8 mouse cellular contexts compared by ENCODE assay signal in genomic region chr16:96145814-96146213, GRCm38 (mm10). TPM values are rescaled to one million over a fixed set of nuclear protein-coding genes. Genes with fewer than 3 reads are reported as not detected.
DNase-seq lines count a peak whose midpoint lies in the region; ATAC-seq and TF ChIP-seq lines count a peak whose summit lies in the region.

No protein-coding gene starts in this region.

- no peak for TF ChIP-seq POLR2A in cortical plate, adult 2 months (IDR thresholded peaks at IDR 0.05; ENCODE audit: extremely low read depth, insufficient read depth, low read length)

- no peaks in the 10 kb centered on the region for H3K9me3 ChIP-seq in kidney, postnatal 0 days (replicated peaks; ENCODE audit: low read length)
- H3K9me3 ChIP-seq in hindbrain, embryonic 16.5 days (ENCODE audit: control insufficient read depth, low read length), result no peaks in the 10 kb centered on the region
- H3K9me3 ChIP-seq in midbrain, embryonic 15.5 days, result no peaks in the 10 kb centered on the region

- WGBS in kidney, postnatal 0 days, result 2% methylated on average over 5 of the region's 5 CpGs
- WGBS in hindbrain, embryonic 16.5 days, result 1% methylated on average over 5 of the region's 5 CpGs
- 0% methylated on average over 5 of the region's 5 CpGs for WGBS in midbrain, embryonic 15.5 days

- TF ChIP-seq CTCF in kidney, postnatal 0 days (IDR thresholded peaks at IDR 0.05; ENCODE audit: low read depth), result no peak
- no peak for TF ChIP-seq CTCF in cortical plate, adult 2 months (IDR thresholded peaks at IDR 0.05; ENCODE audit: extremely low read depth, insufficient read depth, low read length)

- peak; percentile 44 for ATAC-seq in kidney, postnatal 0 days (replicated peaks; ENCODE audit: low FRiP score, low read depth)
- no peak for ATAC-seq in hindbrain, embryonic 16.5 days
- ATAC-seq in midbrain, embryonic 15.5 days (replicated peaks), result no peak; the same call in 1 of the 2 replicates

- H3K4me2 ChIP-seq in kidney, postnatal 0 days (ENCODE audit: low read length), result peak overlapping the region; percentile 73
- H3K4me2 ChIP-seq in hindbrain, embryonic 16.5 days (ENCODE audit: low read length), result peak overlapping the region; percentile 76
- H3K4me2 ChIP-seq in midbrain, embryonic 15.5 days, result peak overlapping the region; percentile 63

- DNase-seq in kidney, postnatal 0 days (ENCODE audit: low spot score), result no peak
- DNase-seq in kidney, postnatal 14 days, result no peak
- no peak for DNase-seq in urinary bladder, postnatal 10 days (ENCODE audit: low spot score)
- no peak for DNase-seq in ovary, adult 18-20 months (ENCODE audit: low spot score)
- DNase-seq in embryo, embryonic 9.5 days (ENCODE audit: extremely low spot score), result no peak

- H3K27me3 ChIP-seq in kidney, postnatal 0 days (ENCODE audit: insufficient read depth, low read length), result no peaks in the 10 kb centered on the region
- H3K27me3 ChIP-seq in hindbrain, embryonic 16.5 days (replicated peaks; ENCODE audit: control insufficient read depth, insufficient read depth, low read length), result no peaks in the 10 kb centered on the region
- no peaks in the 10 kb centered on the region for H3K27me3 ChIP-seq in midbrain, embryonic 15.5 days (replicated peaks)

- no peaks in the 10 kb centered on the region; the same call in 1 of the 2 replicates for H3K4me1 ChIP-seq in kidney, postnatal 0 days (replicated peaks; ENCODE audit: insufficient read depth, low read length)
- peaks cover 3% of the 10 kb centered on the region; the same call in 1 of the 2 replicates for H3K4me1 ChIP-seq in cortical plate, adult 2 months (ENCODE audit: control insufficient read depth, insufficient read depth, low read length)
- peaks cover 11% of the 10 kb centered on the region for H3K4me1 ChIP-seq in hindbrain, embryonic 16.5 days (ENCODE audit: control insufficient read depth, insufficient read depth, low read depth, low read length)
- H3K4me1 ChIP-seq in midbrain, embryonic 15.5 days, result peaks cover 19% of the 10 kb centered on the region

- peak overlapping the region; percentile 69 for H3K4me3 ChIP-seq in kidney, postnatal 0 days (replicated peaks; ENCODE audit: low read depth, low read length)
- H3K4me3 ChIP-seq in cortical plate, adult 2 months (ENCODE audit: insufficient read depth, low read length), result peak overlapping the region; percentile 64
- peak overlapping the region; percentile 96 for H3K4me3 ChIP-seq in hindbrain, embryonic 16.5 days (ENCODE audit: low read length)
- peak overlapping the region; percentile 82 for H3K4me3 ChIP-seq in midbrain, embryonic 15.5 days

- H3K27ac ChIP-seq in kidney, postnatal 0 days, result no peak overlapping the region
- no peak overlapping the region for H3K27ac ChIP-seq in cortical plate, adult 2 months (ENCODE audit: insufficient read depth, low read length)
- H3K27ac ChIP-seq in hindbrain, embryonic 16.5 days (ENCODE audit: low read depth, low read length), result peak overlapping the region; percentile 80
- peak overlapping the region; percentile 80 for H3K27ac ChIP-seq in midbrain, embryonic 15.5 days

- H3K9ac ChIP-seq in kidney, postnatal 0 days (ENCODE audit: low read depth, low read length), result peak overlapping the region; percentile 52
- H3K9ac ChIP-seq in hindbrain, embryonic 16.5 days (ENCODE audit: low read depth, low read length), result peak overlapping the region; percentile 91
- H3K9ac ChIP-seq in midbrain, embryonic 15.5 days, result peak overlapping the region; percentile 74

- no peaks in the 10 kb centered on the region for H3K36me3 ChIP-seq in kidney, postnatal 0 days (ENCODE audit: insufficient read depth, low read length)
- no peaks in the 10 kb centered on the region for H3K36me3 ChIP-seq in hindbrain, embryonic 16.5 days (ENCODE audit: control insufficient read depth, insufficient read depth, low read length)
- H3K36me3 ChIP-seq in midbrain, embryonic 15.5 days (replicated peaks), result no peaks in the 10 kb centered on the region

RNA-seq across cellular contexts. Expression of gene Wrb, which starts 0.6 kb away (rescaled TPM):
- 47.8 and 55.9 TPM in 2 replicates for polyA plus RNA-seq in kidney, postnatal 0 days (2015; fragmentation: Nextera tagmentation; extraction: Ambion mirVana)
- 79.6 and 93.2 TPM in 2 replicates for polyA plus RNA-seq in cortical plate, adult 2 months (2012; rRNA removed)
- 227 and 233 TPM in 2 replicates for polyA plus RNA-seq in hindbrain, embryonic 16.5 days (2015; fragmentation: Nextera tagmentation; extraction: Ambion mirVana)
- polyA plus RNA-seq in midbrain, embryonic 15.5 days (2015; fragmentation: Nextera tagmentation; extraction: Ambion mirVana), result 217 and 221 TPM in 2 replicates

RNA-seq across cellular contexts. Expression of gene Hmgn1, which starts 18.3 kb away (rescaled TPM):
- polyA plus RNA-seq in kidney, postnatal 0 days (2015; fragmentation: Nextera tagmentation; extraction: Ambion mirVana), result 551 and 628 TPM in 2 replicates
- 70.3 and 75.2 TPM in 2 replicates for polyA plus RNA-seq in cortical plate, adult 2 months (2012; rRNA removed)
- polyA plus RNA-seq in hindbrain, embryonic 16.5 days (2015; fragmentation: Nextera tagmentation; extraction: Ambion mirVana), result 256 and 284 TPM in 2 replicates
- 298 and 315 TPM in 2 replicates for polyA plus RNA-seq in midbrain, embryonic 15.5 days (2015; fragmentation: Nextera tagmentation; extraction: Ambion mirVana)

RNA-seq across cellular contexts. Expression of gene Lca5l, which starts 46.3 kb away (rescaled TPM):
- 1.6 TPM in 2 replicates for polyA plus RNA-seq in kidney, postnatal 0 days (2015; fragmentation: Nextera tagmentation; extraction: Ambion mirVana)
- 3.2 and 3.5 TPM in 2 replicates for polyA plus RNA-seq in cortical plate, adult 2 months (2012; rRNA removed)
- polyA plus RNA-seq in hindbrain, embryonic 16.5 days (2015; fragmentation: Nextera tagmentation; extraction: Ambion mirVana), result 1.6 and 1.7 TPM in 2 replicates
- 1.6 and 2.1 TPM in 2 replicates for polyA plus RNA-seq in midbrain, embryonic 15.5 days (2015; fragmentation: Nextera tagmentation; extraction: Ambion mirVana)

RNA-seq across cellular contexts. Expression of gene Sh3bgr, which starts 54.4 kb away (rescaled TPM):
- 3.3 and 3.6 TPM in 2 replicates for polyA plus RNA-seq in kidney, postnatal 0 days (2015; fragmentation: Nextera tagmentation; extraction: Ambion mirVana)
- 2.5 and 5.2 TPM in 2 replicates for polyA plus RNA-seq in cortical plate, adult 2 months (2012; rRNA removed)
- 1.8 and 4.2 TPM in 2 replicates for polyA plus RNA-seq in hindbrain, embryonic 16.5 days (2015; fragmentation: Nextera tagmentation; extraction: Ambion mirVana)
- 1.7 TPM in 2 replicates for polyA plus RNA-seq in midbrain, embryonic 15.5 days (2015; fragmentation: Nextera tagmentation; extraction: Ambion mirVana)

Comparison
In these comparisons a context has a peak if more than half of its experiments do, and no peak if none do; other contexts are left out.
1. H3K27ac ChIP-seq: peak in hindbrain, embryonic 16.5 days (single experiment) and midbrain, embryonic 15.5 days (single experiment); none in kidney, postnatal 0 days (single experiment) and cortical plate, adult 2 months (single experiment).
2. Peak in every context shown above with its lines, with median percentiles within 50 percentile points of each other: H3K4me2 ChIP-seq, H3K4me3 ChIP-seq and H3K9ac ChIP-seq.